Mouse (Mus musculus): ENCODE data around the gene Ftcd.

Ftcd gene

GRCm38 (mm10) chr10:76575374-76575773, at the start of gene Ftcd:
Ftcd (plus strand) TSS chr10:76575648.
- no peak for DNase-seq (ENCODE audit: low read depth, low spot score)

GRCm38 (mm10) chr10:76530922-76531321, 44.5 kb upstream of the Ftcd start:
- DNase-seq (ENCODE audit: low read depth, low spot score), result no peak

GRCm38 (mm10) chr10:76531375-76531774, 44.1 kb upstream of the Ftcd start, which contains the start of gene Lss:
Lss (plus strand) TSS chr10:76531588.
- DNase-seq (ENCODE audit: low read depth, low spot score), result peak; percentile 92

GRCm38 (mm10) chr10:76531828-76532227, 43.6 kb upstream of the Ftcd start:
- DNase-seq (ENCODE audit: low read depth, low spot score), result no peak

- DNase-seq (ENCODE audit: low read depth, low spot score), result no peak
These were observed 39.9 kb upstream of the Ftcd start for GRCm38 (mm10) chr10:76535526-76535925.

GRCm38 (mm10) chr10:76537619-76538018, 37.8 kb upstream of the Ftcd start:
- no peak for DNase-seq (ENCODE audit: low read depth, low spot score)

GRCm38 (mm10) chr10:76541336-76542085, 33.9 kb upstream of the Ftcd start:
- no peak for DNase-seq (ENCODE audit: low read depth, low spot score)

GRCm38 (mm10) chr10:76542636-76543375, 32.6 kb upstream of the Ftcd start:
- no peak for DNase-seq (ENCODE audit: low read depth, low spot score)

- no peak for DNase-seq (ENCODE audit: low read depth, low spot score)
These were observed 28.9 kb upstream of the Ftcd start for GRCm38 (mm10) chr10:76546566-76546965.

GRCm38 (mm10) chr10:76548218-76548617, 27.2 kb upstream of the Ftcd start:
- no peak for DNase-seq (ENCODE audit: low read depth, low spot score)

GRCm38 (mm10) chr10:76550458-76550857, 25.0 kb upstream of the Ftcd start:
- no peak for DNase-seq (ENCODE audit: low read depth, low spot score)

- no peak for DNase-seq (ENCODE audit: low read depth, low spot score)
These were observed 23.9 kb upstream of the Ftcd start for GRCm38 (mm10) chr10:76551556-76551955.

GRCm38 (mm10) chr10:76554061-76554460, 21.4 kb upstream of the Ftcd start:
- DNase-seq (ENCODE audit: low read depth, low spot score), result no peak

- DNase-seq (ENCODE audit: low read depth, low spot score), result no peak
These were observed 13.5 kb upstream of the Ftcd start, which contains the start of gene Spatc1l for GRCm38 (mm10) chr10:76561972-76562371. Spatc1l (plus strand) TSS chr10:76562272.

GRCm38 (mm10) chr10:76569996-76570685, 5.3 kb upstream of the Ftcd start:
- DNase-seq (ENCODE audit: low read depth, low spot score), result no peak

- no peak for DNase-seq (ENCODE audit: low read depth, low spot score)
These were observed 4.4 kb upstream of the Ftcd start for GRCm38 (mm10) chr10:76571070-76571469.

- DNase-seq (ENCODE audit: low read depth, low spot score), result no peak
These were observed 3.3 kb upstream of the Ftcd start for GRCm38 (mm10) chr10:76572151-76572550.

- no peak for DNase-seq (ENCODE audit: low read depth, low spot score)
These were observed 1.5 kb downstream of the Ftcd start for GRCm38 (mm10) chr10:76576920-76577319.

- no peak for DNase-seq (ENCODE audit: low read depth, low spot score)
These were observed 8.7 kb downstream of the Ftcd start for GRCm38 (mm10) chr10:76584138-76584537.

- DNase-seq (ENCODE audit: low read depth, low spot score), result no peak
These were observed 10.7 kb downstream of the Ftcd start for GRCm38 (mm10) chr10:76586190-76586589.

GRCm38 (mm10) chr10:76590197-76590596, 14.7 kb downstream of the Ftcd start:
- DNase-seq (ENCODE audit: low read depth, low spot score), result no peak

GRCm38 (mm10) chr10:76596338-76596737, 20.9 kb downstream of the Ftcd start:
- DNase-seq (ENCODE audit: low read depth, low spot score), result no peak
